Mouse (Mus musculus): Measurements from ENCODE around the gene Ndufaf3.
A peak's percentile ranks its signal among the peaks of the same experiment; 100 is the strongest.

GRCm38 (mm10) chr9:108570207-108570896 lies 3.1 kb upstream of the Ndufaf3 start:
- peak; percentile 61 for TF ChIP-seq CTCF (IDR thresholded peaks at IDR 0.05; ENCODE audit: low read depth)
- TF ChIP-seq EP300 (IDR thresholded peaks at IDR 0.05; ENCODE audit: low read depth), result no peak

Measured in heart, postnatal 0 days (tissue).